Mouse (Mus musculus) MEL (cell line): ENCODE results near the gene Gm4858. TPM values are rescaled to one million over a fixed set of nuclear protein-coding genes. Genes with fewer than 3 reads are reported as not detected.

ENCODE experiments used
- DNase-seq: peaks from one replicate; pipeline ENCODE4 v3.0.0; 2011; ENCODE audit warnings: low read depth, low spot score
- H3K27ac ChIP-seq: 2 replicates; pipeline ENCODE4 v1.5.1; 2012; ENCODE audit warnings: low read depth, mild to moderate bottlenecking, control low read depth, low read length, moderate library complexity; ENCODE audit not compliant: control insufficient read depth
- H3K27me3 ChIP-seq, 2 experiments: fragments of 150-350 bp in 1 of 2; sonication (generic) in 1 of 2; 2 replicates each; pipeline ENCODE4 v1.6.1; 2012; ENCODE audit warnings: low read length in 2 of 2, mild to moderate bottlenecking in 2 of 2, improper control_type of control experiment in 1 of 2, moderate library complexity in 1 of 2; ENCODE audit not compliant: insufficient read depth in 2 of 2, control insufficient read depth in 1 of 2
- H3K36me3 ChIP-seq, 2 experiments: 2 replicates each; pipeline ENCODE4 v1.6.1; 2012 to 2014; ENCODE audit warnings: low read length in 2 of 2, improper control_type of control experiment in 1 of 2, inconsistent platforms in 1 of 2, mild to moderate bottlenecking in 1 of 2; ENCODE audit not compliant: insufficient read depth in 2 of 2, control insufficient read depth in 1 of 2
- H3K4me1 ChIP-seq, 2 experiments: fragments of 150-350 bp in 1 of 2; sonication (generic) in 1 of 2; 2 replicates each; pipeline ENCODE4 v1.6.1; 2012; ENCODE audit warnings: low read length in 2 of 2, improper control_type of control experiment in 1 of 2, mild to moderate bottlenecking in 1 of 2; ENCODE audit not compliant: insufficient read depth in 2 of 2, control insufficient read depth in 1 of 2
- H3K4me3 ChIP-seq, 2 experiments: fragments of 150-350 bp in 1 of 2; sonication (generic) in 1 of 2; 2 replicates each; pipeline ENCODE4 v1.5.1; 2012; ENCODE audit warnings: low read depth in 2 of 2, low read length in 2 of 2, mild to moderate bottlenecking in 2 of 2, moderate library complexity in 2 of 2, control low read depth in 1 of 2, improper control_type of control experiment in 1 of 2; ENCODE audit not compliant: control insufficient read depth in 1 of 2, insufficient read depth in 1 of 2
- H3K79me2 ChIP-seq: 2 replicates; pipeline ENCODE4 v1.6.1; 2012; ENCODE audit warnings: mild to moderate bottlenecking, low read length, moderate library complexity; ENCODE audit not compliant: control insufficient read depth, poor library complexity, insufficient read depth
- H3K9ac ChIP-seq: 2 replicates; pipeline ENCODE4 v1.6.1; 2012; ENCODE audit warnings: low read depth, mild to moderate bottlenecking, control low read depth, low read length, moderate library complexity; ENCODE audit not compliant: control insufficient read depth, poor library complexity, severe bottlenecking
- H3K9me3 ChIP-seq: fragments of 150-350 bp; sonication (generic); replicated peaks from 2 replicates; pipeline ENCODE4 v1.6.1; 2012; ENCODE audit warnings: mild to moderate bottlenecking, low read length, improper control_type of control experiment, moderate library complexity; ENCODE audit not compliant: insufficient read depth
- BHLHE40 ChIP-seq: IDR thresholded peaks from 2 replicates; pipeline ENCODE4 v1.6.1; 2012; ENCODE audit warnings: low read depth, mild to moderate bottlenecking, inconsistent platforms, low read length, improper control_type of control experiment, borderline replicate concordance
- CHD2 ChIP-seq: IDR thresholded peaks from 2 replicates; pipeline ENCODE4 v1.6.1; 2011; ENCODE audit warnings: low read length, improper control_type of control experiment
- CTCF ChIP-seq, 3 experiments: IDR thresholded peaks in 2 of 3; conservative IDR thresholded peaks in 1 of 3; 2 replicates each; pipeline ENCODE4 v1.5.1; 2011 to 2012; ENCODE audit warnings: low read length in 3 of 3, low read depth in 2 of 3, mild to moderate bottlenecking in 2 of 3, improper control_type of control experiment in 1 of 3, inconsistent platforms in 1 of 3, mixed read lengths in 1 of 3, moderate library complexity in 1 of 3; ENCODE audit not compliant: control insufficient read depth in 1 of 3, insufficient read depth in 1 of 3, poor library complexity in 1 of 3, severe bottlenecking in 1 of 3
- E2F4 ChIP-seq: IDR thresholded peaks from 2 replicates; pipeline ENCODE4 v1.6.1; 2011; ENCODE audit warnings: low read depth, low read length, improper control_type of control experiment, borderline replicate concordance
- EP300 ChIP-seq, 2 experiments: IDR thresholded peaks; 2 replicates each; pipeline ENCODE4 v1.6.1; 2011; ENCODE audit warnings: improper control_type of control experiment in 2 of 2, low read length in 2 of 2, low read depth in 1 of 2, mild to moderate bottlenecking in 1 of 2
- GABPA ChIP-seq: IDR thresholded peaks from 2 replicates; pipeline ENCODE4 v1.6.1; 2012; ENCODE audit warnings: low read depth, mild to moderate bottlenecking, inconsistent platforms, low read length, improper control_type of control experiment, moderate library complexity
- HCFC1 ChIP-seq: IDR thresholded peaks from 2 replicates; pipeline ENCODE4 v1.6.1; 2012; ENCODE audit warnings: low read depth, mild to moderate bottlenecking, inconsistent platforms, low read length, improper control_type of control experiment, moderate library complexity
- JUND ChIP-seq: IDR thresholded peaks from 2 replicates; pipeline ENCODE4 v1.6.1; 2011; ENCODE audit warnings: low read depth, mild to moderate bottlenecking, improper control_type of control experiment, low read length
- KAT2A ChIP-seq: conservative IDR thresholded peaks from 2 replicates; pipeline ENCODE4 v1.6.1; 2012; ENCODE audit warnings: low read depth, low read length, improper control_type of control experiment, inconsistent platforms
- MAFK ChIP-seq: IDR thresholded peaks from 2 replicates; pipeline ENCODE4 v1.6.1; 2011; ENCODE audit warnings: low read depth, mild to moderate bottlenecking, low read length, improper control_type of control experiment, borderline replicate concordance
- MAX ChIP-seq: IDR thresholded peaks from 2 replicates; pipeline ENCODE4 v1.6.1; 2011; ENCODE audit warnings: low read length, improper control_type of control experiment
- MAZ ChIP-seq: IDR thresholded peaks from 2 replicates; pipeline ENCODE4 v1.6.1; 2012; ENCODE audit warnings: low read depth, mild to moderate bottlenecking, inconsistent platforms, low read length, improper control_type of control experiment
- MEF2A ChIP-seq: IDR thresholded peaks from 2 replicates; pipeline ENCODE4 v1.6.1; 2014; ENCODE audit warnings: low read depth, mild to moderate bottlenecking, inconsistent platforms, low read length, improper control_type of control experiment; ENCODE audit not compliant: poor library complexity, insufficient replicate concordance, severe bottlenecking; ENCODE audit errors: extremely low read depth
- MYB ChIP-seq: IDR thresholded peaks from 2 replicates; pipeline ENCODE4 v1.6.1; 2011; ENCODE audit warnings: mild to moderate bottlenecking, low read depth, low read length, improper control_type of control experiment
- MYC ChIP-seq: IDR thresholded peaks from 2 replicates; pipeline ENCODE4 v1.6.1; 2011; ENCODE audit warnings: low read depth, mild to moderate bottlenecking, low read length, improper control_type of control experiment, moderate library complexity
- NELFE ChIP-seq: IDR thresholded peaks from 2 replicates; pipeline ENCODE4 v1.6.1; 2011; ENCODE audit warnings: low read depth, low read length, improper control_type of control experiment
- NRF1 ChIP-seq: IDR thresholded peaks from 2 replicates; pipeline ENCODE4 v1.6.1; 2014; ENCODE audit warnings: low read depth, mild to moderate bottlenecking, inconsistent platforms, low read length, improper control_type of control experiment, moderate library complexity; ENCODE audit not compliant: poor library complexity, insufficient read depth, severe bottlenecking
- POLR2A ChIP-seq, 2 experiments: IDR thresholded peaks; 2 replicates each; pipeline ENCODE4 v1.6.1; 2011 to 2012; ENCODE audit warnings: low read length in 2 of 2, mild to moderate bottlenecking in 2 of 2, control low read depth in 1 of 2, improper control_type of control experiment in 1 of 2, low read depth in 1 of 2, moderate library complexity in 1 of 2; ENCODE audit not compliant: control insufficient read depth in 1 of 2, insufficient read depth in 1 of 2, poor library complexity in 1 of 2
- SIN3A ChIP-seq: IDR thresholded peaks from 2 replicates; pipeline ENCODE4 v1.6.1; 2012; ENCODE audit warnings: low read length, improper control_type of control experiment, inconsistent platforms
- TBP ChIP-seq: IDR thresholded peaks from 2 replicates; pipeline ENCODE4 v1.8.0; 2011; ENCODE audit warnings: low read depth, low read length, improper control_type of control experiment
- UBTF ChIP-seq: IDR thresholded peaks from 2 replicates; pipeline ENCODE4 v1.6.1; 2012; ENCODE audit warnings: low read depth, mild to moderate bottlenecking, inconsistent platforms, low read length, improper control_type of control experiment, moderate library complexity, borderline replicate concordance; ENCODE audit not compliant: insufficient read depth
- USF1 ChIP-seq: IDR thresholded peaks from 2 replicates; pipeline ENCODE4 v1.6.1; 2014; ENCODE audit warnings: low read depth, mild to moderate bottlenecking, inconsistent platforms, low read length, improper control_type of control experiment, moderate library complexity
- ZC3H11A ChIP-seq: IDR thresholded peaks from 2 replicates; pipeline ENCODE4 v1.6.1; 2012; ENCODE audit warnings: low read depth, mild to moderate bottlenecking, inconsistent platforms, low read length, improper control_type of control experiment
- ZMIZ1 ChIP-seq: IDR thresholded peaks from 2 replicates; pipeline ENCODE4 v1.6.1; 2012; ENCODE audit warnings: low read depth, mild to moderate bottlenecking, inconsistent platforms, low read length, improper control_type of control experiment, moderate library complexity
- ZNF384 ChIP-seq: IDR thresholded peaks from 2 replicates; pipeline ENCODE4 v1.6.1; 2012; ENCODE audit warnings: low read depth, mild to moderate bottlenecking, inconsistent platforms, low read length, improper control_type of control experiment
- polyA plus RNA-seq, 2 experiments: library from polyadenylated mRNA; stranded (reverse) in 1 of 2; unstranded in 1 of 2; fragments of >175 nt in 1 of 2; fragments of >200 nt in 1 of 2; gene quantifications; 2 replicates each; pipeline versions ENCODE4 v1.2.1 to v1.2.4; 2012; ENCODE audit warnings: low replicate concordance in 2 of 2, low read depth in 1 of 2; ENCODE audit not compliant: insufficient read length in 2 of 2, insufficient read depth in 1 of 2, missing spikeins in 1 of 2
- total RNA-seq: library from RNA; depleted of rRNA; stranded (reverse); fragments of 300-350 nt; gene quantifications from 2 replicates; pipeline ENCODE4 v1.2.3, GENCODE M21; 2012

Gene Gm4858
- total and polyA plus RNA-seq, 3 experiments, result not detected

GRCm38 (mm10) chr3:93023411-93024184 lies 45.0 kb upstream of the Gm4858 start:
- no peaks in the 10 kb centered on the region for H3K4me1 ChIP-seq
- no peaks in the 10 kb centered on the region for H3K27me3 ChIP-seq
- no peaks in the 10 kb centered on the region for H3K36me3 ChIP-seq
- H3K79me2 ChIP-seq, result no peaks in the 10 kb centered on the region
- H3K9me3 ChIP-seq, result no peaks in the 10 kb centered on the region
- no peak overlapping the region for H3K27ac ChIP-seq
- no peak overlapping the region for H3K9ac ChIP-seq
- H3K4me3 ChIP-seq, result no peak overlapping the region
- DNase-seq, result no peak
- TF ChIP-seq POLR2A (IDR thresholded peaks at IDR 0.05; ENCODE audit: control insufficient read depth in 1 of 2, insufficient read depth in 1 of 2, low read depth in 1 of 2, low read length in 2 of 2, poor library complexity in 1 of 2) (no peak), MEF2A (no peak), MYB (no peak)

- Histone ChIP-seq H3K9ac (no peak overlapping the region), H3K79me2 (no peaks in the 10 kb centered on the region), H3K9me3 (no peaks in the 10 kb centered on the region), H3K4me1 (no peaks in the 10 kb centered on the region), H3K27me3 (no peaks in the 10 kb centered on the region), H3K4me3 (no peak overlapping the region), H3K27ac (no peak overlapping the region), H3K36me3 (no peaks in the 10 kb centered on the region)
- no peak for TF ChIP-seq UBTF
- TF ChIP-seq EP300 (IDR thresholded peaks at IDR 0.05; ENCODE audit: low read depth in 1 of 2, low read length in 2 of 2), result no peak
- no peak for TF ChIP-seq CHD2
- no peak for TF ChIP-seq TBP
- no peak for TF ChIP-seq E2F4
- TF ChIP-seq MAFK, result no peak
- TF ChIP-seq GABPA, result no peak
- TF ChIP-seq BHLHE40, result no peak
- TF ChIP-seq KAT2A, result no peak
- TF ChIP-seq USF1, result no peak
- no peak for DNase-seq
Measured at GRCm38 (mm10) chr3:93025486-93025885, 43.1 kb upstream of the Gm4858 start.

GRCm38 (mm10) chr3:93031450-93031849 lies 37.2 kb upstream of the Gm4858 start:
- H3K27me3 ChIP-seq, result no peaks in the 10 kb centered on the region
- no peak overlapping the region for H3K9ac ChIP-seq
- H3K36me3 ChIP-seq, result no peaks in the 10 kb centered on the region
- no peak overlapping the region for H3K4me3 ChIP-seq
- no peaks in the 10 kb centered on the region for H3K79me2 ChIP-seq
- H3K9me3 ChIP-seq, result no peaks in the 10 kb centered on the region
- DNase-seq, result peak; percentile 44
- no peaks in the 10 kb centered on the region for H3K4me1 ChIP-seq
- H3K27ac ChIP-seq, result no peak overlapping the region
- TF ChIP-seq CTCF (IDR thresholded peaks at IDR 0.05 in 2 of 3, conservative IDR thresholded peaks at IDR 0.05 in 1 of 3; ENCODE audit: control insufficient read depth in 1 of 3, insufficient read depth in 1 of 3, low read depth in 2 of 3, low read length in 3 of 3, poor library complexity in 1 of 3, severe bottlenecking in 1 of 3), result peak; percentile 30 to 63 (median 62); a peak in 5 of 6 replicates
- TF ChIP-seq E2F4, result no peak
- TF ChIP-seq NRF1, result no peak
- TF ChIP-seq SIN3A, result no peak
- peak; percentile 19; the same call in 1 of the 2 replicates for TF ChIP-seq ZC3H11A
- TF ChIP-seq MAX, result no peak
- TF ChIP-seq ZMIZ1, result no peak
- no peak for TF ChIP-seq EP300 (IDR thresholded peaks at IDR 0.05; ENCODE audit: low read depth in 1 of 2, low read length in 2 of 2)
- TF ChIP-seq MAFK, result no peak
- TF ChIP-seq MYC, result no peak
- no peak for TF ChIP-seq HCFC1
- no peak for TF ChIP-seq TBP
- no peak for TF ChIP-seq MAZ
- TF ChIP-seq ZNF384, result no peak
- no peak for TF ChIP-seq NELFE
- no peak for TF ChIP-seq JUND
